Mouse (Mus musculus): ENCODE data around the gene Sik2.

Sik2 gene

GRCm38 (mm10) chr9:50981499-50982190, 27.2 kb downstream of the Sik2 start:
- no peak for DNase-seq

- no peak for DNase-seq
These were observed 34.2 kb downstream of the Sik2 start for GRCm38 (mm10) chr9:50974631-50975030.

- no peak for DNase-seq
These were observed 38.5 kb downstream of the Sik2 start for GRCm38 (mm10) chr9:50970413-50970812.

- no peak for DNase-seq
These were observed 39.6 kb downstream of the Sik2 start for GRCm38 (mm10) chr9:50969266-50969665.

- DNase-seq, result no peak
These were observed 42.6 kb downstream of the Sik2 start for GRCm38 (mm10) chr9:50966277-50966676.

- no peak for DNase-seq
These were observed 43.5 kb downstream of the Sik2 start for GRCm38 (mm10) chr9:50965392-50965791.

- DNase-seq, result no peak
These were observed 44.0 kb downstream of the Sik2 start for GRCm38 (mm10) chr9:50964911-50965310.

- no peak for DNase-seq
These were observed 50.9 kb downstream of the Sik2 start for GRCm38 (mm10) chr9:50957956-50958489.

- DNase-seq, result no peak
These were observed 53.7 kb downstream of the Sik2 start for GRCm38 (mm10) chr9:50955176-50955575.

GRCm38 (mm10) chr9:50948097-50948823, 60.6 kb downstream of the Sik2 start:
- no peak for DNase-seq

GRCm38 (mm10) chr9:50946338-50946737, 62.5 kb downstream of the Sik2 start:
- DNase-seq, result no peak

- DNase-seq, result no peak
These were observed 64.0 kb downstream of the Sik2 start for GRCm38 (mm10) chr9:50944826-50945225.

GRCm38 (mm10) chr9:50942711-50943110, 66.2 kb downstream of the Sik2 start:
- no peak for DNase-seq

GRCm38 (mm10) chr9:50941804-50942401, 67.0 kb downstream of the Sik2 start:
- DNase-seq, result no peak

GRCm38 (mm10) chr9:50929986-50930385, 78.9 kb downstream of the Sik2 start:
- no peak for DNase-seq

- DNase-seq, result no peak
These were observed 83.1 kb downstream of the Sik2 start for GRCm38 (mm10) chr9:50925801-50926200.

- peak; percentile 40 for DNase-seq
These were observed 84.4 kb downstream of the Sik2 start for GRCm38 (mm10) chr9:50924454-50924853.

- DNase-seq, result peak; percentile 60
These were observed 86.3 kb downstream of the Sik2 start for GRCm38 (mm10) chr9:50922363-50923153.

GRCm38 (mm10) chr9:50920933-50921895, 87.7 kb downstream of the Sik2 start:
- DNase-seq, result no peak

- no peak for DNase-seq
These were observed 89.3 kb downstream of the Sik2 start for GRCm38 (mm10) chr9:50919554-50919953.

GRCm38 (mm10) chr9:50918131-50918530, 90.7 kb downstream of the Sik2 start:
- no peak for DNase-seq

All from liver (tissue).